Mouse (Mus musculus) heart, adult 9 months (tissue): ENCODE data around the gene 1110065P20Rik.

Experiments
- DNase-seq, 2 experiments: peaks; one replicate each; pipeline ENCODE4 v3.0.0; 2022; ENCODE audit warnings: low spot score in 2 of 2

The 1110065P20Rik gene

GRCm38 (mm10) chr4:124850933-124851658 lies at the start of gene 1110065P20Rik:
Gene 1110065P20Rik, minus strand, starts transcription at chr4:124851196.
- DNase-seq = peak; percentile 68 to 70

GRCm38 (mm10) chr4:124899906-124900305 lies 48.9 kb upstream of the 1110065P20Rik start:
- no peak for DNase-seq

DNA sequence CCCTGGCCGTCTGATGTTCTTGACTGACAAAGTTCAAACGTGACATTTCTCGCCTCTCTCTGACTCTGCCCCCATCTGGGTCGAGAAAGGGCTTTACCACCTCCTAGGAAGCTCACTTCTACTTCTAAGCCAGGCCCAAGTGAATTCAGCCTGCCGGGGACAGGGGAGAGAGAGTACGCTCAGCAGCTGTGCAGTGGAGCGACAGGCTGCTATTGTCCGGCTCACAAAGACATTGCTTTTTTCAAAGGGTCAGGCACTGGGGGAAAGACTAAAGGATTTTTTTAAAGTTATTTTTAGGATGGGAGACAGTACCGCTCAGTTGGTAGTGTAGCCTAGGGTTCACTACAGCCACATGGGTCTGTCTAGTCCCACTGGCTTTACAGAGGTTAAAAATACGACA lies 47.4 kb upstream of the 1110065P20Rik start:
- DNase-seq = no peak

GRCm38 (mm10) chr4:124894508-124895428 lies 43.8 kb upstream of the 1110065P20Rik start:
- DNase-seq = no peak

GRCm38 (mm10) chr4:124893769-124894168 lies 42.8 kb upstream of the 1110065P20Rik start:
- no peak for DNase-seq

GRCm38 (mm10) chr4:124890831-124891230 lies 39.8 kb upstream of the 1110065P20Rik start:
- no peak for DNase-seq

- DNase-seq = no peak
These were observed 38.9 kb upstream of the 1110065P20Rik start for GRCm38 (mm10) chr4:124889935-124890334.

DNA sequence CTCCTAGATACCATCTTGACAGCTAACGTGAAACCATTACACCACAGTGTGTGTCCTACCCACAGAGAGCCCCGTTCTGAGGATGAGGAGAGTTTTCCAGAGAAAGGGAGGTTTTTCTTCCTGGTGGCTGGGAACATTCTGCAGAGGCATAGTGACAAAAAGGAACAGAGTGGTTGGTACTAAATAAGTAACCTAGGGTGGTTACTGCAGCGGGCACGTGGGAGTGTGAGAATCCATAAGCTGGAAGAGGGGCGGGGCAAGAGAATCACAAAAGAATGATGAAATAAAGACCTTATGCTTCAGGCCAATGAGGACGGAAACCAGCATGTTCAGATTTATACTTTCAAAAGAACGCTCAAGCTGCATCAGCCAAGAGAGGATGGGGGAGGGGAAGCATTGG lies 37.7 kb upstream of the 1110065P20Rik start:
- no peak for DNase-seq

GRCm38 (mm10) chr4:124882151-124882729 lies 31.2 kb upstream of the 1110065P20Rik start:
- DNase-seq = no peak

DNA sequence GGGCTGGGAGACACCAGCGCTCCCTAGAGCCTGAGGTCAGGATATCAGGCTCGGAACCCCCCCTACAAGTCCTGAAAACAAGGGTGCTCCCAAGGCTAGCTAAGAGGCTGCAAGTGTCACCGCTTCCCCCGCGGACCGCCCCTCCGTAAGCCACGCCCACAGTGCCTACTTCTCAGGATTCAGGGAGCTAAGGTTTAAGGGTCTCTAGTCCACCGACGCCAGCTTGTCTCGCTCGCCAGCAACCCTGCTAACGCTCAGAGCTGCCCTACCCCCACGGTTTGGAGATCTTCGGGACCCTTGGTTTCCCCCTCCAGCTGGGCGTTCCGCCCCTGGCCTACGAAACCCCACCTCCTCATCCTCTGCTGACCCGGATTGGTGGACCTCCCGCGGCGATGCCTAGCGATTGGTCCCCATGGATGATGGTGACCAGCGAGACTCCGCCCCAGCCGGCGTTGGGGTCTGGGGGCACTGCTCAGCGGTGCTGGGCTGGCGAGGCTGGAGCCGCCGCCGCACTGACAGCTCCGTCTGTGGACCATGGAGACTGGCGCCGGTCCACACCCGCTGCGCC lies 30.4 kb upstream of the 1110065P20Rik start:
- no peak for DNase-seq

GRCm38 (mm10) chr4:124880599-124880998 lies 29.6 kb upstream of the 1110065P20Rik start, which contains the start of gene Epha10:
Gene Epha10, plus strand, starts transcription at chr4:124880899.
- DNase-seq = no peak

DNA sequence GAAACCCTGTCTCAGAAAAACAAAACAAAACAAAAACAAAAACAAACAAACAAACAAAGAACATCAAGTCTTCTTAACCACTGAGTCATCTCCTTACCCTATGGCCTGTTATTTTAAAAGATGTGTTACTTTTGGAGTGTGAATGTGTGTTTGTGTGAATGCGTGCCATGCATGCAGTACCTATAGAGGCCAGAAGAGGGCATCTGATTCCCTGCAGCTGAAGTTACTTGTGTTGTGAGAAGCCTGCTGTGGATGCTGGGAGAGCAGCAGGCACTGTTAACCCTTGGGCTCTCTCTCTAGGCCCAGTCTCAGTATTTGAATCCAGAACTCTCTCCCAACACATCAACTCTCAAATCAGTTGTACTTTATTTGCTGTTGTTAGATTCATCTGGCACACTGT lies 21.7 kb upstream of the 1110065P20Rik start:
- DNase-seq = no peak

GRCm38 (mm10) chr4:124861283-124862188 lies 10.5 kb upstream of the 1110065P20Rik start, which contains the start of gene Maneal:
Gene Maneal, minus strand, starts transcription at chr4:124862171.
- DNase-seq = no peak

- DNase-seq = peak in 1 of 2 experiments; percentile 31
These were observed 9.4 kb upstream of the 1110065P20Rik start for GRCm38 (mm10) chr4:124860446-124860845.

GRCm38 (mm10) chr4:124858370-124858769 lies 7.4 kb upstream of the 1110065P20Rik start:
- no peak for DNase-seq

GRCm38 (mm10) chr4:124856294-124856693 lies 5.3 kb upstream of the 1110065P20Rik start:
- DNase-seq = no peak

DNA sequence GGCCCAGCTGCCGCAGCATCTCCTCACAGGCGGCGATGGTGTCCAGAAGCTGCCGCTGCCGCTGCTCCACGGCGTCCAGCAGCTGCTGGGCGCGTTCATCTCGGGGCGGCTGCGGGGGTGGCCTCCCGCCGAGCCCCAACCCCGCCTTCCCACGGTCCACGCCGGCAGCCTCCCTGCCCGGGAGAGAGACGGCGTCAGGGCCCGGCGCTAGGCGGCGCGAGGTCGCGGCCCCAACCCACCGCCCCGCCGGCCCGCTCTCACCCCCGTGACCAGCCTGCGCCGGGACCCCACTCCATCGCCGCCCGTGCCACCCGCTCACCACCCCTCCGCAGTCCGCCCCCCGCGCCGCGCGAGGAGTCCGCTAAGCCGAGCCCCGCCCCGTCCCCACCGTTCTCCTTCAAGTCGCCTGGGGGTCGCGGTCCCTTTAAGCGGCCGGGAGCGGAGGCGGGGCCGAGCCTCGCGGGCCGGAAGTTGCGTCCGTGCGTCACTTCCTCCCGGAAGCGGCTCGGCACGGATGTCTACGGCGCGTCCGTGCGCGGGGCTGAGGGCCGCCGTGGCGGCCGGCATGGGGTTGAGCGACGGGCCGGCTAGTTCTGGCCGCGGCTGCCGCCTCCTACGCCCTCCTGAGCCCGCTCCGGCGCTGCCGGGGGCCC lies 609 bp downstream of the 1110065P20Rik start, which contains the start of gene Yrdc:
Gene Yrdc (plus strand): TSS at position 419 of the 653 bp plus-strand sequence.
- DNase-seq = peak; percentile 91 to 93

DNA sequence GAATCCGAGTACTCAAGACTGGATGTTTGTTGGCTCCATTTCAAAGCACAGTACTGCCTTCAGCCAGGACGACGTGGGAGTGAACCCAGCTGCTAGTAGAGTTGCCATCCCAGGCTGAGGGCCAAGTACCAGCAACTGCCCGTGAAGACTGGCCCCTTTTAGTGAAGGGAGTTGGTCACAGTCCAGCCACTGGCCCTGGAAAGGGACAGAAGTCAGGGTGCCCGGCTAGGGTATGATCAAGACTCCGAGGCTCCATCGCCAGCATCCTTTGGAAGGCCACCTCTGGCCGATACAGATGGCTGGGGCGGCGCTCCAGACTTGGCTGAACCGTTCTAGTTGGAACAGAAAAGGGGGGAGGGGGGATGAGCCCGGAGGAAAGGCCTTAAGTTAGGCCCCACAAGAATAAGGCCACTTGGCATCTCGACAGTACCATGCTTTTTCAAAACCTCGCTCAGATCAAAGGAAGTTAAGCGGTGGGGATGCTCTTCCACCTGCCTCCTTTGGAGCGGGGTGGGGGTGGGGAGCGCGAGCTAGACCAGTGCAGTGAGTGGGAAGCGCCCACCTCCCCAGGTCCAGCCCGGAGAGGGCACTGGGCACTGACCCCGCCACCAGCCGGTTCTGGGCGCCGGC lies 1.2 kb downstream of the 1110065P20Rik start:
- peak; percentile 43 to 44 for DNase-seq

GRCm38 (mm10) chr4:124847573-124847972 lies 3.4 kb downstream of the 1110065P20Rik start:
- peak; percentile 56 to 74 for DNase-seq

GRCm38 (mm10) chr4:124843493-124843892 lies 7.5 kb downstream of the 1110065P20Rik start:
- no peak for DNase-seq
